Mouse (Mus musculus) thymus, adult 2 months (tissue): Measurements from ENCODE around the gene A930018P22Rik.

ENCODE experiments used
- CTCF ChIP-seq: fragments of 200-500 bp; IDR thresholded peaks from 2 replicates; pipeline ENCODE4 v1.5.1; 2012; ENCODE audit warnings: mild to moderate bottlenecking, control low read depth, low read length, moderate library complexity, borderline replicate concordance; ENCODE audit not compliant: control insufficient read depth, poor library complexity, insufficient read depth; ENCODE audit errors: extremely low read depth
- POLR2A ChIP-seq: fragments of 200-500 bp; IDR thresholded peaks from 2 replicates; pipeline ENCODE4 v1.6.1; 2012; ENCODE audit warnings: mild to moderate bottlenecking, low read length, control low read depth, moderate library complexity; ENCODE audit not compliant: control insufficient read depth, poor library complexity, insufficient read depth; ENCODE audit errors: extremely low read depth

- TF ChIP-seq CTCF (no peak), POLR2A (no peak)
These were observed 13.4 kb downstream of the A930018P22Rik start for GRCm38 (mm10) chr2:104135920-104136319.
